Mouse (Mus musculus) E14TG2a.4 (cell line): ENCODE results near the gene Aptx.

Source experiments
- H3K27me3 ChIP-seq: 2 replicates; pipeline ENCODE4 v1.6.1; 2014; ENCODE audit warnings: low read length, control low read depth; ENCODE audit not compliant: insufficient read depth
- H3K36me3 ChIP-seq: 2 replicates; pipeline ENCODE4 v1.6.1; 2014; ENCODE audit warnings: low read length, control low read depth; ENCODE audit not compliant: insufficient read depth
- H3K4me1 ChIP-seq: replicated peaks from 2 replicates; pipeline ENCODE4 v1.6.1; 2014; ENCODE audit warnings: low read depth, low read length, control low read depth
- H3K4me3 ChIP-seq: replicated peaks from 2 replicates; pipeline ENCODE4 v1.5.1; 2014; ENCODE audit warnings: mild to moderate bottlenecking, low read length
- H3K9me3 ChIP-seq: 2 replicates; pipeline ENCODE4 v1.6.1; 2014; ENCODE audit warnings: low read length, control low read depth
- CTCF ChIP-seq: conservative IDR thresholded peaks from 2 replicates; pipeline ENCODE4 v1.5.1; 2014; ENCODE audit warnings: low read length
- NANOG ChIP-seq: IDR thresholded peaks from 2 replicates; pipeline ENCODE4 v1.6.1; 2014; ENCODE audit warnings: borderline replicate concordance, low read length, mixed read lengths
- POU5F1 ChIP-seq: IDR thresholded peaks from 2 replicates; pipeline ENCODE4 v1.6.1; 2014; ENCODE audit warnings: low read length, borderline replicate concordance

Aptx gene

DNA sequence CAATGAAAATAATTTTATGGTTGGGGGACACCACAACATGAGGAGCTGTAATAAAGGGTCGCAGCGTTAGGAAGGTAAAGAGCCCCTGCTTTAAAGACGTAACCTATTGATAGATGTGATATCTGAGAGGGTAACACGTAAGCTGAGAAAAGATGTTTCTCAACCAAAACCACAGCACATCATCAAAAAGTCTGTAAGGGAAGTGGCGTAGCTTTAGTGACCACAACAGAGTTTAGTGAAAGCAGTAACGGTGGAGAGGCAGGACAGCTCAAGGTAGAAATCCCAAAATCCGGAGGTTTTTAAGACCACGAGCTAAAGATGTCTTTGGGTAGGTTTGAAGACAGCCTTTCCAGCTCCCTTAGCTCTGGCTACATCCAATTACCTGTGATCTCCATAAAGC lies 17.9 kb upstream of the Aptx start:
- H3K27me3 ChIP-seq = no peaks in the 10 kb centered on the region
- no peak for TF ChIP-seq POU5F1
- no peak for TF ChIP-seq CTCF
- no peak for TF ChIP-seq NANOG
- H3K36me3 ChIP-seq = peaks cover 36% of the 10 kb centered on the region
- no peaks in the 10 kb centered on the region for H3K9me3 ChIP-seq
- H3K4me3 ChIP-seq = no peak overlapping the region; the same call in 1 of the 2 replicates
- peaks cover 54% of the 10 kb centered on the region for H3K4me1 ChIP-seq

DNA sequence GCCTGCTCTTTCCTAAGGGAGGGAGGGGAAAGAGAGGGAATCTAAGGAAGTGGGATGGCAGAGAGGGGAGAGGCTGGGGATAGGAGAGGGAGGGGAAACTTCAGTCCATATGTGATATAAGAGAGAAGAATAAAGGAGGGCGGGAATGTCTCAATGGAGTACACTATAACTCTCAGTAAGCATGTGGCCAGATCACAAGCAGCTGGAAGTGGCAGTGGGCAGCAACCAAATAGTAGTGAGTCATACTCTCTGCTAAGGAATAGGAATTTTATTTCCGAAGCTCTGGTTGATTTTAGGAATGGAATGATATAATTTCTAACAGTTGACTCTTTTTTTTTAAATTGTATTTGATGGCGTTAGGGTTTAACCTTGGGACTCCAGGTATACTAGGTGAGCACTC lies 14.1 kb upstream of the Aptx start:
- Histone ChIP-seq H3K36me3 (peaks cover 12% of the 10 kb centered on the region; the same call in 1 of the 2 replicates), H3K27me3 (no peaks in the 10 kb centered on the region)
- TF ChIP-seq CTCF (no peak), POU5F1 (no peak), NANOG (no peak)

DNA sequence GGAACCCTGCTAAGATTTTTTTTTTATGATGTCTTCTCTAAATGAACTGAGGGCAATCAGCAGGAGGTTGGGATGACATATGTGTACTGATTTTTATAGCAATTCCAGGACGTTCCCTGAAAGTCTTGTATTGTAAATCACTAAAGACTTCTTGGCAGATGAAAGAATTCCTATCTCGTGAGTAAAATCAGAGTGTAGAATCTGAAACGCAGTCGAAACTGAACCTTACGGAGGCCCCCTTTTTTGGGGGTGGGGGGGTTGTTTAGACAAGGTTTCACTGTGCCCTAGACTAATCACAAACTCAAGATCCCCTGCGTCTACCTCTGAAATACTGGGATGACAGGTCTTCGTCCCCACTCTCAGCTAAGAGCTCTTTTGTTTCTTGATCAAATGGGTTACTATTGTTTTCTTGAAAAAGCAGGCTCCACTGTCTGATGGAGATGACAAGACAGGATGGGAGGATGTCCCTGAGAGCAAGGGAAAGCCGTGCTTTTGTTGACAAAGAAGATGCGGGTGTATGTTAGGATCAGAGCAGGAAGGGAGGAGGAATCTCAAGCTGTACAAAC lies 799 bp upstream of the Aptx start:
- Histone ChIP-seq H3K4me3 (peak overlapping the region; percentile 87), H3K4me1 (peaks cover 47% of the 10 kb centered on the region), H3K27me3 (no peaks in the 10 kb centered on the region), H3K36me3 (peaks cover 8% of the 10 kb centered on the region; the same call in 1 of the 2 replicates), H3K9me3 (no peaks in the 10 kb centered on the region)
- TF ChIP-seq NANOG (no peak), POU5F1 (no peak), CTCF (no peak)

More for the DNA sequence above, 14.1 kb upstream of the Aptx start:
- Histone ChIP-seq H3K9me3 (no peaks in the 10 kb centered on the region), H3K4me1 (peaks cover 42% of the 10 kb centered on the region), H3K4me3 (peak overlapping the region; percentile 49)

DNA sequence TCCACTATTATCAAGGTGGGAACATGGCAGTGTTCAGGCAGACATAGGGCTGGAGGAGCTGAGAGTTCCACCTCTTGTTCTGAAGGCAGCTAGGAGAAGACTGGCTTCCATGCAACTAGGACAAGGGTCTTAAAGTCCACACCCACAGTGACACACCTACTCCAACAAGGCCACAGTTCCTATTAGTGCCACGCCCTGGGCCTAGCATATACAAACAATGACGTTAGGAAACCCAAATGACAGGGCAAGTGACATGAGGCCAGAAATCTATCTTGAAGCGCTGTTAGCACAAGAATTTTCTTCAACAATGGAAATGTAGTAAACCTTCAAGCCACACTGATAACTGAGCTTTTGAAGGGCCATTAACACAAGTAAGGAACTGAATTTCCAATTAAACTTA lies 1.2 kb downstream of the Aptx start:
- Histone ChIP-seq H3K4me1 (peaks cover 47% of the 10 kb centered on the region), H3K36me3 (peaks cover 13% of the 10 kb centered on the region), H3K27me3 (no peaks in the 10 kb centered on the region), H3K4me3 (peak overlapping the region; percentile 87; the same call in 1 of the 2 replicates), H3K9me3 (no peaks in the 10 kb centered on the region)
- TF ChIP-seq POU5F1 (no peak), NANOG (no peak), CTCF (no peak)

DNA sequence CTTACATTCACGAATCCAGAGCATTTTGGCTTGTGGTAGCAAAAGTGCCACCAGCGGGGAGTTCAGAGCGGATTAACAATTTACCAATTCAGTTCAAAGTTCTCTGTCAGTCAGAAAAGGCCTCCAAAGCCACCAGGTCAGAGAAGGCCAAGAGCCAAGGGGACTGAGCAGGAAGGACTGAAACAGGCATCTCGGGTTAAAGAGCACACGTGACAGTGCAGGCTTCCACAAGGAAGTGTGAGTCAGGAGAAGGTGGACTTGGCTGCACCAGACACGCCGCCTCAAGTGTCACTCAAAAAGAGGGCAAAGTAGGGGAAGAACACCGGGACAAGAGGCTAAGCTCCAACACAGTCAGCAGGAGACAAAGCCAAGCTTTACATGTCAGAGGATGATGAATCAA lies 2.8 kb downstream of the Aptx start:
- Histone ChIP-seq H3K4me1 (peaks cover 44% of the 10 kb centered on the region), H3K36me3 (peaks cover 27% of the 10 kb centered on the region), H3K27me3 (no peaks in the 10 kb centered on the region), H3K4me3 (no peak overlapping the region), H3K9me3 (no peaks in the 10 kb centered on the region)
- TF ChIP-seq POU5F1 = no peak
- TF ChIP-seq CTCF = no peak
- no peak for TF ChIP-seq NANOG

DNA sequence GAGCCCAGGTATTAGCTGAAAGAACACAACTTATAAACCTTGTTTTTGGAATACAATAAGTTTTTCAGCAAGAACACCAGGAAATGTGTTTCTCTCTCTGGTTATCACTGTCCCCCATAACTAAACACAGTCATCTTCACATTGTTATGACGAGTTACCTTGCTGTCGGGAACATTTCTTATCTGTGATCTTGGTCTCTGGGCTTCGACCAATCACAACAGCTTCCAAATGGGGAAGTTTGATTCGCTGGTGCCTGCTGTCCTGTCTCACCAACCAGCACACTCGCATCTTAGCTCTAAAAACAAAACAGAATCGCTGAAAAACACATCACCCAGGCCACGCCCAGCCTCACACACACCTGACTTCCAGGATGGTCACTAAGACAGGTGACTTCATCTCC lies 5.9 kb downstream of the Aptx start:
- peaks cover 21% of the 10 kb centered on the region for H3K4me1 ChIP-seq
- no peak for TF ChIP-seq POU5F1
- TF ChIP-seq NANOG = no peak
- TF ChIP-seq CTCF = no peak
- no peaks in the 10 kb centered on the region for H3K9me3 ChIP-seq
- H3K36me3 ChIP-seq = peaks cover 57% of the 10 kb centered on the region
- H3K4me3 ChIP-seq = no peak overlapping the region
- no peaks in the 10 kb centered on the region for H3K27me3 ChIP-seq

DNA sequence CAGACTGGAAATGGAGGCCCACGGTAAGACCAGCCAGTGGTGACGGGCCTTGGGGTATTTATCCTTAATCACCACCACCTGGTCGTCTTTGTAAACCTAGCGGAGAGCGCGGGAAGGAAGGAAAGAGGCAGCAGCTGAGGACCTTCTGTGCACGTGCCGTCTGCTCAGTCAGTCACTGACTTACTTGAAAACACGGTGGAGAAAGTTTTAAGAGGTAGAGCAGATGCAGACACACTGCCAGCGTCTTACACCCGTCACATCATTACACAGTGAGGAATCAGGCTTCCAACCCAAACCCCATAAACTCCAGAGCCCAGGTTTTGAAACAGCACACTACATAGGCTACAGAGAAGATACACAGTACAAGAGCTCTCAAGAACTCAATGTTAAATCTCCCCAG lies 11.9 kb downstream of the Aptx start:
- H3K4me3 ChIP-seq = no peak overlapping the region
- peaks cover 5% of the 10 kb centered on the region; the same call in 1 of the 2 replicates for H3K4me1 ChIP-seq
- H3K36me3 ChIP-seq = peaks cover 76% of the 10 kb centered on the region
- TF ChIP-seq POU5F1 = no peak
- no peak for TF ChIP-seq NANOG
- no peak for TF ChIP-seq CTCF
- no peaks in the 10 kb centered on the region for H3K27me3 ChIP-seq
- no peaks in the 10 kb centered on the region for H3K9me3 ChIP-seq

DNA sequence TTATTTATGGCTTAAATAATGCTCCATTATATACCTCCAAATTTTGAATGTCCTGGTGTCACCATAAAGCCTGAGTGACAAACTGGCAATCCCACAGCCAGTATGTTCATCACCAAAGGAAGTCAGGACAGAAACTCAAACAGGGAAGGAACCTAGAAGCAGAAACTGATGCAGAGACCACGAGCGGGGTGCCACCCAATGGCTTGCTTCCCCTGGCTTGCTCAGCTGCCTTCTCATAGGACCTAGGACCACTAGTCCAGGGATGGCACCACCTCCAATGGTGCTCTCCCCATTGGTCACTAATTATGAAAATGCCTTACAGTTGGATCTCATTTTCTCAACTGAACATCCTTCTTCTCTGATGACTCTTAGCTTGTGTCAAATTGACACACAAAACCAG lies 19.7 kb downstream of the Aptx start:
- Histone ChIP-seq H3K27me3 (0 out of 2 replicates have a peak, but pooled peaks cover 2% of the 10 kb centered on the region), H3K4me3 (no peak overlapping the region), H3K9me3 (0 out of 2 replicates have a peak, but pooled peaks cover 5% of the 10 kb centered on the region), H3K36me3 (peaks cover 19% of the 10 kb centered on the region), H3K4me1 (0 out of 2 replicates have a peak, but pooled peaks cover 4% of the 10 kb centered on the region)
- TF ChIP-seq POU5F1 (no peak), NANOG (no peak), CTCF (no peak)
